Mouse (Mus musculus) embryo, embryonic 11.5 days (tissue): ENCODE data around the gene Adamts5.

Source experiments
- DNase-seq: peaks from one replicate; pipeline ENCODE4 v3.0.0-alpha.2; 2012; ENCODE audit warnings: low read depth, low spot score

Gene Adamts5

DNA sequence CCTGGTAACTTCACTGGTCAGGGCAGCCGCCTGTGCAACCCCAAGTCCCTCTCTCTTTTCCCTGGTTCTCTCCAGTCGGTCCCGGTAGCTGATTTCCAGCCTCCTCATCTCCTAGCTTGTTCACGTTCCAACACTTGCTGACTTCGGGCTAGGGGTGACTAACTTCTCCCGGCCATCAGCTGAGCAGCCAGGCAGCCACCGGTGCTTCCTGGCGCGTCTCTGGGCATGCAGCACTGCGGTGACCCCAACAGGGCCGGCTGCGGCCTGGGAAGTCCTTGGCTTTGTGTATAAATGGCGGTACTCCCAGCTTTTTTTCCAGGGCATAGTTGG, at the start of gene Adamts5:
Gene Adamts5, minus strand, starts transcription at position 248 of the 330 bp plus-strand sequence.
- DNase-seq = no peak

DNA sequence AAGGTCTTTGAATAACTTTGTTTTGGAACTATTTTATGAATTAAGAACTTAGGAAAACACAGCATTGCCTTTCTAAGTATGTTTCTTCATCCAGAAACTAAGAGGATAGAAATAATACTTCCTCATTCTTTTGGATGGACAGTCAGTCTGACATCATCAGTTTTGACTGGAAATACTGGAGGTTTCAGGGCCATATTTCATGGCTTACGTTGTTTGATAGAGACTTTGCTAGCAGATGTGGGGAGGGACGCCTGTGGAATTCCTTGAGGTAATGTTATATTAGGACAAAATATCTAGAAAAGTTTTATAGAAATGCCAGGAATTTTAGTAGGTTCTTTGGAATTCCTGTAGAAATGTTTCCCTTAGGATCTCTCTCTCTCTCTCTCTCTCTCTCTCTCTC, 48.7 kb upstream of the Adamts5 start:
- no peak for DNase-seq

DNA sequence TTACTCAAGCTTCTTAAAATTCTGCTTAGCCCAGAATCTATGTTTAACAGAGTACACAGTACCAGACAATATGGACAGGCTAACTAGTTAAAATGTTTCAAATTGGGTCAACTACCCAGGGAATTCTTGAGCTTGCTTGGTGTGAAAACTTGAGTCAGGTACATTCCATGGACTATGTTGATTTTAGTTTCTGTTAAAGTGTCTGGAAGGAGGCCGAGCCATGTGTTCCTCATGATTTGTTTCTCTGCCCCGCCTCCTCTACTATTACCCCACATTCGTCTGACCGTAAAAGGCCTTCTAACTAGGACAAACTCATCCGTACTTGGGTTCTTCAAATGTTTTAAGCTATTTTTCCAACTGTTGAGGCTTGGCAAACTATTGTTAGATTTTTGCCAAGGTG, 24.4 kb upstream of the Adamts5 start:
- no peak for DNase-seq

GRCm38 (mm10) chr16:85922454-85922853, 20.8 kb upstream of the Adamts5 start:
- DNase-seq = no peak

- no peak for DNase-seq
Observed at GRCm38 (mm10) chr16:85920122-85920521, 18.5 kb upstream of the Adamts5 start.

- DNase-seq = no peak
Observed at GRCm38 (mm10) chr16:85900702-85901580, 687 bp downstream of the Adamts5 start.

DNA sequence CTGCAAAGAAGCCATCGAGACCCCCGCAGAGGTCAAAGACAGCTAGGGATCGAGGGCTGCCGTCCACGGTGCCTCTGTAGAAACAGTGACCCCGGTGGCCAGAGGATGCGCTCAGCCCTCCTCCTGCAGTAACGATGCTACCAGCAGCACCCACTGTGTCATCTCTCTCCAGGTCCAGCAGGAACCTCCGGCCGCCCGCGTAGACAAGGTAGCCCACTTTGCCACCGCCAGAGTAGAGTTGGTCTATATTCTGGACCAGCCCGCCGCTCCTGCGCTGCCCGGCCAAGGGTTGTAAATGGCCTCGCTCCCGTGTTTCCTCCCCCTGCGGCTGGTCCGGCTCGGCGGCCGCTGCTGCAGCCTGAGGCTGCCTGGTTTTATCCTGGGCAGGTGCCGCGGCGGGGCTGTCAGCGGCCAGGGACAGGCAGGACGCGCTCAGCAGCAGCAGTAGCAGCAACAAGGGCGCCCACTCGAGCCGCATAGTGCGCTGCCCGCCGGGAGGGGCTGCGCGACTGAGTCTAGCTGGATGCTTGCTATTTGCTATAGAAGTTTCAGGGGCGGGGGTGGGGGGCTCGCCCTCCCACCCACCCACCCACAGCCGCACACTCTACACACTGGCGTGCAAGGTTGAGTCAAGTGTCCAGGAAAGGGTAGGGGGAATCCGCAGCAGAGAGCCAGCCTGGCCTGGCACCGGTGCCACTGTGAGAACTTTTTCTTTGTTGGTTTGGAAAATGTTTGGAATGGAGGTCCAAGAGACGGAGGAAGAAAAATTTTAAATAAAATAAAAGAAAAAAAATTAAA, 1.6 kb downstream of the Adamts5 start:
- no peak for DNase-seq

- DNase-seq = no peak
Observed at GRCm38 (mm10) chr16:85899301-85899721, 2.3 kb downstream of the Adamts5 start.

DNA sequence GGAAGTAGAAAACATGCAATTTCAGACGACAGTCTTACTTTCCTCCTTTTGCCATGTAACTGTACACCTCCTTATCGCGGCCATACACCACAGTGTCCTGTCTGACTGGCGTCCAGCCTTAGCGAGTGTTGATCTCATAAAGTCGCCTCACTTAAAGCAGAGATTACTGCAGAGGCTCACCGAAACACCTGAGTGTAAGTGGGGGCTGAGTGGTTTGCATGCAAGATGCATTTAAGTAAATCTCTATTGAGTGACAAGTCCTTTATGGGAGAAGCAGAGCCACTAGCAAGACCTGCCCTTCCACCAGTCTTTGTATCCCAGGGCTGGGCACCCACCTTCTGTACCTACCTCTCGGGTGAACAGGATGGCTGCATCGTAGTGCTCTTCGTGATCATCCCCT, 2.8 kb downstream of the Adamts5 start:
- no peak for DNase-seq

- no peak for DNase-seq
Observed at GRCm38 (mm10) chr16:85898391-85898790, 3.2 kb downstream of the Adamts5 start.

GRCm38 (mm10) chr16:85897854-85898253, 3.8 kb downstream of the Adamts5 start:
- no peak for DNase-seq

- DNase-seq = no peak
Observed at GRCm38 (mm10) chr16:85895948-85896347, 5.7 kb downstream of the Adamts5 start.

DNA sequence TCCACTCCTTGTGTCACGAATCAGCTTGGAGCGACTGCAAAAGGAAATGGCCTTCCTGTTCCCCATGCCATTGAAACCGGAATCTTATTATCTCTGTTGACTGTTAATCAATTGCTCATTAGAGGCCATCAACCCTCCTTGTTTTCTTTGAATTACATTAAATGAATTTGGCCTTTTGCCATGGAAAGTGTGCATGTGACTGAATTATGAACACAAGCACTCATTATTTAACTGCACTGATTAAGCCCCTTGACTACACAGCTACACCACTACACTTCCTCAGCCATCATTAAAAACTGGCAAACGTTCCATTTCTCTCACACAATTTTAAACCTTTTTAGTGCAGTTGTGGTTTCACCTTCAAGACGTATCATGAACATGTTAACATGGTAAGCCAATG, 11.8 kb downstream of the Adamts5 start:
- DNase-seq = no peak

- DNase-seq = peak; percentile 51
Observed at GRCm38 (mm10) chr16:85887289-85888051, 14.2 kb downstream of the Adamts5 start.

DNA sequence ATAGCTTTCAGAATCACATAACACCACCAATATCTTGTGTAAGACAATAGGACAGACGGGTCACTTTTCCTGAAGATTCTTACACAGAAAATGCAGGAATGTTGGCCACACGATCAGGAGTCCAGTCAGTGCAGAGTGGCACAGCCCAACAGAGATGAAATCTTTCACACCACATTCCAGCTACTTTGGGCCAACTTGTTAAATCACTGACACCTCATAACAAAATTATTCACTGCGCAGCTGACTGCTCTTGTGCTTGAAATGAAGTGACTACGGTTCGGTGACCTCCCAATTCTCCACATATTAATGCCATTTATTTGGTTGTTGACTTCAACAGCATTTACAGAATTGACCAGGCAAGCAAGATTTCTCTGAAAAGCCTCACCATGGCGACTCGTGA, 22.6 kb downstream of the Adamts5 start:
- no peak for DNase-seq

DNA sequence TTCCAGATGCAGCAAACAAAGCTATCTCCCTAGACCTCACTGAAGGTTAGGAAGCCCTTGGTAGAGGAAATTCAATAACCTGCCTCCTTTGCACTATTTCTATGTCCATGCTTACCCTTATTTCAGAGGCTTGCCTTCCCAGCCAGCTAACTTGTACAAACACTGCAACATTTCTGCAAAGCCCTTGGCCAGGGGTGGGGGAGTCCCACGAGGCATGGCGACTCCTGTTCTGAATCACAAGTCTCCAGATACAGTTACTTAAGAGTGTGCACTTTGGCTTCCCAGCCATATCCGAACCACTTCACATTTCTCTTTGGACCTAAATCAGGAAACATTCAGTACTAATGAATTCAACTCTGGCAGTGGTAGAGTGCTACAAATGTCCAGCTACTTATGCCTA, 27.5 kb downstream of the Adamts5 start:
- DNase-seq = no peak

GRCm38 (mm10) chr16:85871971-85872370, 29.7 kb downstream of the Adamts5 start:
- DNase-seq = no peak

- no peak for DNase-seq
Observed at GRCm38 (mm10) chr16:85871248-85871647, 30.4 kb downstream of the Adamts5 start.

- no peak for DNase-seq
Observed at GRCm38 (mm10) chr16:85864691-85865389, 36.8 kb downstream of the Adamts5 start.

DNA sequence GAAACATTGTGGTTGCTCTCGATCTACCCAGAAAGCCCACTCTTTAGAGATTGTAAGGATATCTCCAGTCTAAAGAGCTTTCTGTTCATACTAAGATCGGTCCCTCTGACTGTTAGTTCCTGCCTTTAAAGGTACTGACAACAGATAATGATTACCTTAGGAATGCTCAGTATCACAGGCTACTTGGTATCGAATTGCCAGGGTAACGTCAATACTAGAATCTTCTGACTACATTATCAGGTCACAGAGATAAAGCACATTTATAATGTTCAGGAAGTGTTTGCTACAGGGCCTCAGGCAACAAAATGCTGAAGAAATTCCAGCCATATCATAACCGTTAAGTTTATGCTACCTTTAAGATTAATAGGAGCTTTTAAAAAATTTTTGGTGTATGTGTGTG, 47.1 kb downstream of the Adamts5 start:
- no peak for DNase-seq

GRCm38 (mm10) chr16:85827066-85827465, 74.6 kb downstream of the Adamts5 start:
- no peak for DNase-seq
